8 mouse cellular contexts compared by ENCODE assay signal in genomic region chr12:33146622-33147433, GRCm38 (mm10). TPM values are rescaled to one million over a fixed set of nuclear protein-coding genes. Genes with fewer than 3 reads are reported as not detected.
DNase-seq lines count a peak whose midpoint lies in the region; ATAC-seq and TF ChIP-seq lines count a peak whose summit lies in the region.

No protein-coding gene starts in this region.

- WGBS in heart, embryonic 11.5 days (ENCODE audit: insufficient replicate concordance), result 7% methylated on average over 29 of the region's 29 CpGs
- 5% methylated on average over 29 of the region's 29 CpGs for WGBS in embryonic facial prominence, embryonic 13.5 days
- WGBS in hindbrain, postnatal 0 days, result 4% methylated on average over 29 of the region's 29 CpGs
- WGBS in midbrain, embryonic 11.5 days, result 6% methylated on average over 29 of the region's 29 CpGs

- peak overlapping the region; percentile 62 for H3K4me3 ChIP-seq in heart, embryonic 11.5 days (ENCODE audit: low read depth, low read length)
- peak overlapping the region; percentile 91 for H3K4me3 ChIP-seq in E14TG2a.4 (replicated peaks; ENCODE audit: low read length)
- H3K4me3 ChIP-seq in embryonic facial prominence, embryonic 13.5 days, result peak overlapping the region; percentile 65
- H3K4me3 ChIP-seq in hindbrain, postnatal 0 days (ENCODE audit: low read length), result peak overlapping the region; percentile 47
- H3K4me3 ChIP-seq in midbrain, embryonic 11.5 days (ENCODE audit: low read depth, low read length), result peak overlapping the region; percentile 65

- peaks cover 17% of the 10 kb centered on the region for H3K27me3 ChIP-seq in heart, embryonic 11.5 days (ENCODE audit: control insufficient read depth, insufficient read depth, low read length)
- H3K27me3 ChIP-seq in E14TG2a.4 (ENCODE audit: insufficient read depth, low read length), result peaks cover 44% of the 10 kb centered on the region
- peaks cover 8% of the 10 kb centered on the region; the same call in 1 of the 2 replicates for H3K27me3 ChIP-seq in embryonic facial prominence, embryonic 13.5 days
- H3K27me3 ChIP-seq in hindbrain, postnatal 0 days (ENCODE audit: insufficient read depth, low read length), result no peaks in the 10 kb centered on the region
- peaks cover 5% of the 10 kb centered on the region for H3K27me3 ChIP-seq in midbrain, embryonic 11.5 days (ENCODE audit: control insufficient read depth, insufficient read depth, low read length)

- H3K27ac ChIP-seq in heart, embryonic 11.5 days (ENCODE audit: low read depth, low read length), result no peak overlapping the region
- H3K27ac ChIP-seq in embryonic facial prominence, embryonic 13.5 days, result no peak overlapping the region
- no peak overlapping the region for H3K27ac ChIP-seq in hindbrain, postnatal 0 days
- H3K27ac ChIP-seq in midbrain, embryonic 11.5 days (ENCODE audit: low read depth, low read length), result no peak overlapping the region

- peak overlapping the region; percentile 60 for H3K9ac ChIP-seq in heart, embryonic 11.5 days (ENCODE audit: low read depth, low read length)
- peak overlapping the region; percentile 86 for H3K9ac ChIP-seq in embryonic facial prominence, embryonic 13.5 days
- H3K9ac ChIP-seq in hindbrain, postnatal 0 days (replicated peaks; ENCODE audit: low read length), result peak overlapping the region; percentile 45
- H3K9ac ChIP-seq in midbrain, embryonic 11.5 days (ENCODE audit: low read length), result peak overlapping the region; percentile 68

- no peaks in the 10 kb centered on the region for H3K9me3 ChIP-seq in heart, embryonic 11.5 days (replicated peaks; ENCODE audit: control insufficient read depth, low read length)
- H3K9me3 ChIP-seq in E14TG2a.4 (ENCODE audit: low read length), result no peaks in the 10 kb centered on the region
- H3K9me3 ChIP-seq in embryonic facial prominence, embryonic 13.5 days, result no peaks in the 10 kb centered on the region
- no peaks in the 10 kb centered on the region for H3K9me3 ChIP-seq in hindbrain, postnatal 0 days (ENCODE audit: low read length)
- H3K9me3 ChIP-seq in midbrain, embryonic 11.5 days (ENCODE audit: control insufficient read depth, low read length), result no peaks in the 10 kb centered on the region

- peak overlapping the region; percentile 89 for H3K4me2 ChIP-seq in heart, embryonic 11.5 days
- H3K4me2 ChIP-seq in embryonic facial prominence, embryonic 13.5 days, result peak overlapping the region; percentile 87
- H3K4me2 ChIP-seq in hindbrain, postnatal 0 days (ENCODE audit: low read depth, low read length), result peak overlapping the region; percentile 78
- peak overlapping the region; percentile 94 for H3K4me2 ChIP-seq in midbrain, embryonic 11.5 days

- no peak for DNase-seq in heart, postnatal 14 days
- peak; percentile 39 for DNase-seq in hindbrain, postnatal 0 days (ENCODE audit: low spot score)
- DNase-seq in midbrain, embryonic 11.5 days (ENCODE audit: low spot score, missing footprints), result no peak
- DNase-seq in right cerebral cortex, postnatal 10 days (ENCODE audit: low spot score in 2 of 2), result no peak
- DNase-seq in gastrocnemius, postnatal 36 days, result no peak

- no peaks in the 10 kb centered on the region for H3K36me3 ChIP-seq in heart, embryonic 11.5 days (ENCODE audit: control insufficient read depth, insufficient read depth, low read length)
- H3K36me3 ChIP-seq in E14TG2a.4 (ENCODE audit: insufficient read depth, low read length), result no peaks in the 10 kb centered on the region; the same call in 1 of the 2 replicates
- no peaks in the 10 kb centered on the region for H3K36me3 ChIP-seq in embryonic facial prominence, embryonic 13.5 days
- H3K36me3 ChIP-seq in hindbrain, postnatal 0 days (ENCODE audit: insufficient read depth, low read length), result no peaks in the 10 kb centered on the region
- no peaks in the 10 kb centered on the region for H3K36me3 ChIP-seq in midbrain, embryonic 11.5 days (ENCODE audit: control insufficient read depth, insufficient read depth, low read length)

- intact Hi-C loops in heart, postnatal 14 days (cut with DNase I), result loop anchor here (1.0 kb wide), 1 partner anchor 187 kb away; no protein-coding TSS in a partner anchor
- intact Hi-C loops in gastrocnemius, postnatal 36 days (cut with DNase I), result no loop called here

- no peak for TF ChIP-seq CTCF in E14TG2a.4 (conservative IDR thresholded peaks at IDR 0.05; ENCODE audit: low read length)
- no peak for TF ChIP-seq CTCF in hindbrain, postnatal 0 days (IDR thresholded peaks at IDR 0.05; ENCODE audit: low read depth)

- peaks cover 3% of the 10 kb centered on the region; the same call in 1 of the 2 replicates for H3K4me1 ChIP-seq in heart, embryonic 11.5 days (ENCODE audit: control insufficient read depth, insufficient read depth, low read length)
- H3K4me1 ChIP-seq in E14TG2a.4 (replicated peaks; ENCODE audit: low read depth, low read length), result peaks cover 33% of the 10 kb centered on the region
- peaks cover 25% of the 10 kb centered on the region for H3K4me1 ChIP-seq in embryonic facial prominence, embryonic 13.5 days
- H3K4me1 ChIP-seq in hindbrain, postnatal 0 days (ENCODE audit: insufficient read depth, low read length), result no peaks in the 10 kb centered on the region
- H3K4me1 ChIP-seq in midbrain, embryonic 11.5 days (ENCODE audit: control insufficient read depth, insufficient read depth, low read length), result peaks cover 4% of the 10 kb centered on the region; the same call in 1 of the 2 replicates

- ATAC-seq in heart, embryonic 11.5 days (replicated peaks; ENCODE audit: insufficient number of reproducible peaks, low FRiP score, low TSS enrichment), result peak; percentile 66
- peak; percentile 44; the same call in 1 of the 2 replicates for ATAC-seq in embryonic facial prominence, embryonic 13.5 days (ENCODE audit: insufficient number of reproducible peaks, insufficient read depth, low FRiP score, low TSS enrichment, low read depth)
- ATAC-seq in hindbrain, postnatal 0 days, result peak; percentile 68
- peak; percentile 79 for ATAC-seq in midbrain, embryonic 11.5 days (ENCODE audit: low FRiP score)

RNA-seq across cellular contexts. Expression of gene Atxn7l1, which starts 0.7 kb away (rescaled TPM):
- 15.6 and 18.7 TPM in 2 replicates for polyA plus RNA-seq in heart, embryonic 11.5 days (2014; fragmentation: Nextera tagmentation; extraction: Ambion mirVana)
- total RNA-seq in heart, postnatal 14 days (2021), result 10 to 100 TPM; 17.1 to 18.6 TPM
- polyA plus RNA-seq in embryonic facial prominence, embryonic 13.5 days (2015; fragmentation: Nextera tagmentation; extraction: Ambion mirVana), result 15.4 and 16.4 TPM in 2 replicates
- 19.2 and 24.9 TPM in 2 replicates for total RNA-seq in hindbrain, postnatal 0 days (2014; rRNA removed)
- polyA plus RNA-seq in hindbrain, postnatal 0 days (2015; fragmentation: Nextera tagmentation; extraction: Ambion mirVana), result 15.8 TPM in 2 replicates
- polyA plus RNA-seq in midbrain, embryonic 11.5 days (2014; fragmentation: Nextera tagmentation; extraction: Ambion mirVana), result 16.9 and 17.0 TPM in 2 replicates
- total RNA-seq in gastrocnemius, postnatal 36 days (2021), result 10 to 100 TPM; 15.4 to 16.0 TPM

RNA-seq across cellular contexts. Expression of gene Cdhr3, which starts 54.2 kb away (rescaled TPM):
- not detected in 2 replicates for polyA plus RNA-seq in heart, embryonic 11.5 days (2014; fragmentation: Nextera tagmentation; extraction: Ambion mirVana)
- total RNA-seq in heart, postnatal 14 days (2021), result 1 to 10 TPM in 1 of 2 experiments, under 1 TPM in 1; 0.59 to 1.8 TPM
- polyA plus RNA-seq in embryonic facial prominence, embryonic 13.5 days (2015; fragmentation: Nextera tagmentation; extraction: Ambion mirVana), result not detected in 2 replicates
- total RNA-seq in hindbrain, postnatal 0 days (2014; rRNA removed), result 0.04 and 0.89 TPM in 2 replicates
- polyA plus RNA-seq in hindbrain, postnatal 0 days (2015; fragmentation: Nextera tagmentation; extraction: Ambion mirVana), result 0.53 and 0.81 TPM in 2 replicates
- not detected in 2 replicates for polyA plus RNA-seq in midbrain, embryonic 11.5 days (2014; fragmentation: Nextera tagmentation; extraction: Ambion mirVana)
- under 1 TPM; 0.52 to 0.84 TPM for total RNA-seq in gastrocnemius, postnatal 36 days (2021)
